Mouse (Mus musculus) central nervous system, embryonic 18 days (tissue): ENCODE data around the gene Triml1. TPM values are rescaled to one million over a fixed set of nuclear protein-coding genes. Genes with fewer than 3 reads are reported as not detected.

ENCODE experiments used
- polyA plus RNA-seq: library from polyadenylated mRNA; depleted of rRNA; stranded (reverse); fragments of >200 nt; gene quantifications from 2 replicates; pipeline ENCODE4 v1.2.3, GENCODE M21; 2012; rRNA removed

Gene Triml1
- polyA plus RNA-seq, result not detected in 2 replicates

DNA sequence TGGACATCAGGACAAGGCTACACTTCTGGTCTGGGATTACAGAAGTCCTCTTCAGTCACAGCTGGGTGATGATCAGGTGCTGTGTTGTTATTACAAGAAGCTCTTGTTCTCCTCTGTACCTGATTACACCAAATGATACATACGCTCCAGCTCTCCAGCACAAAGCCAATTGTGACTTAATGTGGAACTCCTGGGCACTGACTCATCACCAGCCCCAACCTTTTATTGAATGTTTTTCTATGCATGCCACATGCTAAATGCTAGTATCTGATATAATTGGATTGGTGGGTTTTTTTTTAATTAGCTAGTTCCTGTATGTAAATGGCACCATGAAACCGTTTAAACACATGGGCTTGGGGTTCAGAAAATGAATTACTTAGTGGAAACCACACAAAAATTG, at the start of gene Triml1:
TSS of gene Triml1 (minus strand) at position 101 of the 400 bp plus-strand sequence.

GRCm38 (mm10) chr8:43180054-43180690, 38.9 kb upstream of the Triml1 start, which contains the start of gene Triml2:
Gene Triml2 (plus strand): TSS chr8:43180541.

Other genes starting within 250 kb of the Triml1 start
- gene Triml2, start 39.1 kb upstream of the Triml1 start, polyA plus RNA-seq, result not detected in 2 replicates
- not detected in 2 replicates for gene Zfp42, start 165.5 kb upstream of the Triml1 start, polyA plus RNA-seq